Mouse (Mus musculus) intestine, embryonic 16.5 days (tissue): Measurements from ENCODE around the gene Smdt1. TPM values are rescaled to one million over a fixed set of nuclear protein-coding genes. Genes with fewer than 3 reads are reported as not detected.
A peak's percentile ranks its signal among the peaks of the same experiment; 100 is the strongest.
"Not testable (repeated sequence)": the region's sequence is repeated elsewhere in the genome, so short reads cannot be mapped to it uniquely, and the experiment has no call there.

ENCODE experiments used
- ATAC-seq: fragments of 200-750 bp; cut with Nextera tagmentation; 2 replicates; pipeline ENCODE4 v1.8.0; 2017; ENCODE audit warnings: moderate TSS enrichment, moderate library complexity
- H3K27ac ChIP-seq: fragments of 300-500 bp; sonication (generic); 2 replicates; pipeline ENCODE4 v1.5.1; 2014; ENCODE audit warnings: mild to moderate bottlenecking, low read length
- H3K27me3 ChIP-seq: fragments of 300-500 bp; sonication (generic); replicated peaks from 2 replicates; pipeline ENCODE4 v1.6.1; 2014; ENCODE audit warnings: low read length, control low read depth, mixed read lengths; ENCODE audit not compliant: control insufficient read depth, insufficient read depth
- H3K36me3 ChIP-seq: fragments of 300-500 bp; sonication (generic); 2 replicates; pipeline ENCODE4 v1.6.1; 2014; ENCODE audit warnings: low read length, control low read depth; ENCODE audit not compliant: control insufficient read depth, insufficient read depth
- H3K4me1 ChIP-seq: fragments of 300-500 bp; sonication (generic); 2 replicates; pipeline ENCODE4 v1.6.1; 2014; ENCODE audit warnings: low read length, control low read depth, mixed read lengths; ENCODE audit not compliant: control insufficient read depth, insufficient read depth
- H3K4me2 ChIP-seq: fragments of 300-500 bp; sonication (generic); 2 replicates; pipeline ENCODE4 v1.6.1; 2014; ENCODE audit warnings: low read depth, low read length, control low read depth
- H3K4me3 ChIP-seq: fragments of 300-500 bp; sonication (generic); 2 replicates; pipeline ENCODE4 v1.5.1; 2014; ENCODE audit warnings: mild to moderate bottlenecking, low read length
- H3K9ac ChIP-seq: fragments of 300-500 bp; sonication (generic); 2 replicates; pipeline ENCODE4 v1.6.1; 2014; ENCODE audit warnings: low read depth, low read length
- H3K9me3 ChIP-seq: fragments of 300-500 bp; sonication (generic); 2 replicates; pipeline ENCODE4 v1.6.1; 2016; ENCODE audit warnings: low read length, control low read depth; ENCODE audit not compliant: control insufficient read depth
- WGBS: fragments of 180-500 bp; shearing (Covaris S2); extraction: QIAGEN DNeasy Blood & Tissue Kit; methylation state at CpG from one replicate; pipeline ENCODE4 v1.1.7; 2014; 5-methylcytosine and 5-hydroxymethylcytosine counted together
- polyA plus RNA-seq: library from polyadenylated mRNA; unstranded; fragments of >200 nt; fragmentation: Nextera tagmentation; extraction: Ambion mirVana; gene quantifications from 2 replicates; pipeline ENCODE4 v1.2.1, GENCODE M21; 2015

The Smdt1 gene
- polyA plus RNA-seq, 1 experiment from 2014 or later, result 332 TPM

- Histone ChIP-seq H3K9me3 (no peaks in the 10 kb centered on the region), H3K36me3 (no peaks in the 10 kb centered on the region), H3K4me2 (no peak overlapping the region), H3K9ac (peak overlapping the region; percentile 55), H3K27ac (peak overlapping the region; percentile 31), H3K4me1 (peaks cover 20% of the 10 kb centered on the region; the same call in 1 of the 2 replicates), H3K4me3 (no peak overlapping the region), H3K27me3 (no peaks in the 10 kb centered on the region)
- no peak for ATAC-seq
- 49% methylated on average over 22 of the region's 22 CpGs for WGBS
Measured at GRCm38 (mm10) chr15:82358431-82359260, 19.9 kb downstream of the Smdt1 start.

- no peaks in the 10 kb centered on the region for H3K9me3 ChIP-seq
- H3K4me1 ChIP-seq, result peaks cover 17% of the 10 kb centered on the region; the same call in 1 of the 2 replicates
- H3K36me3 ChIP-seq, result no peaks in the 10 kb centered on the region
- no peaks in the 10 kb centered on the region for H3K27me3 ChIP-seq
- peak overlapping the region; percentile 79 for H3K27ac ChIP-seq
- peak; percentile 93 for ATAC-seq
- peak overlapping the region; percentile 21; the same call in 1 of the 2 replicates for H3K9ac ChIP-seq
- H3K4me2 ChIP-seq, result no peak overlapping the region
- 67% methylated on average over 11 of the region's 11 CpGs for WGBS
- H3K4me3 ChIP-seq, result no peak overlapping the region
Measured at GRCm38 (mm10) chr15:82361459-82362018, 22.8 kb downstream of the Smdt1 start.

GRCm38 (mm10) chr15:82362234-82362633, 23.5 kb downstream of the Smdt1 start:
- no peak overlapping the region for H3K4me2 ChIP-seq
- H3K4me1 ChIP-seq, result peaks cover 17% of the 10 kb centered on the region; the same call in 1 of the 2 replicates
- H3K4me3 ChIP-seq, result no peak overlapping the region
- no peaks in the 10 kb centered on the region for H3K36me3 ChIP-seq
- ATAC-seq, result no peak
- no peak overlapping the region for H3K9ac ChIP-seq
- H3K9me3 ChIP-seq, result no peaks in the 10 kb centered on the region
- whole genome bisulfite sequencing, result 88% methylated on average over 3 of the region's 4 CpGs
- no peak overlapping the region for H3K27ac ChIP-seq
- no peaks in the 10 kb centered on the region for H3K27me3 ChIP-seq

GRCm38 (mm10) chr15:82363801-82364200, 25.0 kb downstream of the Smdt1 start:
- H3K27ac ChIP-seq, H3K9ac ChIP-seq, H3K27me3 ChIP-seq, H3K36me3 ChIP-seq, H3K4me2 ChIP-seq, H3K4me3 ChIP-seq, H3K9me3 ChIP-seq, ATAC-seq: not testable (repeated sequence)
- peaks cover 11% of the 10 kb centered on the region; the same call in 1 of the 2 replicates for H3K4me1 ChIP-seq
- 86% methylated on average over 7 of the region's 12 CpGs for WGBS

GRCm38 (mm10) chr15:82364561-82364960, 25.8 kb downstream of the Smdt1 start:
- not testable (repeated sequence) for H3K4me1 ChIP-seq, H3K4me2 ChIP-seq, H3K27ac ChIP-seq, H3K4me3 ChIP-seq, H3K9ac ChIP-seq, H3K36me3 ChIP-seq, H3K27me3 ChIP-seq, H3K9me3 ChIP-seq, ATAC-seq
- 15% methylated on average over 6 of the region's 9 CpGs for WGBS

GRCm38 (mm10) chr15:82368146-82368545, 29.4 kb downstream of the Smdt1 start:
- Histone ChIP-seq H3K9me3 (no peaks in the 10 kb centered on the region), H3K27me3 (no peaks in the 10 kb centered on the region), H3K4me1 (no peaks in the 10 kb centered on the region), H3K4me3 (no peak overlapping the region), H3K9ac (no peak overlapping the region), H3K27ac (no peak overlapping the region), H3K4me2 (no peak overlapping the region), H3K36me3 (no peaks in the 10 kb centered on the region)
- 91% methylated on average over 4 of the region's 4 CpGs for WGBS
- no peak for ATAC-seq

GRCm38 (mm10) chr15:82368851-82369250, 30.1 kb downstream of the Smdt1 start:
- no peaks in the 10 kb centered on the region for H3K9me3 ChIP-seq
- no peak overlapping the region for H3K4me2 ChIP-seq
- no peak overlapping the region for H3K27ac ChIP-seq
- H3K4me3 ChIP-seq, result no peak overlapping the region
- H3K9ac ChIP-seq, result no peak overlapping the region
- 100% methylated on average over 1 of the region's 1 CpGs for WGBS
- ATAC-seq, result no peak
- H3K4me1 ChIP-seq, result no peaks in the 10 kb centered on the region
- no peaks in the 10 kb centered on the region for H3K36me3 ChIP-seq
- H3K27me3 ChIP-seq, result no peaks in the 10 kb centered on the region

- Histone ChIP-seq H3K36me3 (no peaks in the 10 kb centered on the region), H3K27me3 (no peaks in the 10 kb centered on the region), H3K4me3 (no peak overlapping the region), H3K9me3 (no peaks in the 10 kb centered on the region), H3K9ac (no peak overlapping the region), H3K4me2 (no peak overlapping the region), H3K27ac (no peak overlapping the region), H3K4me1 (0 out of 2 replicates have a peak, but pooled peaks cover 4% of the 10 kb centered on the region)
- no peak for ATAC-seq
- 86% methylated on average over 6 of the region's 6 CpGs for WGBS
Measured at GRCm38 (mm10) chr15:82372446-82372845, 33.7 kb downstream of the Smdt1 start.

GRCm38 (mm10) chr15:82372991-82373390, 34.2 kb downstream of the Smdt1 start:
- Histone ChIP-seq H3K27me3 (no peaks in the 10 kb centered on the region; the same call in 1 of the 2 replicates), H3K9me3 (no peaks in the 10 kb centered on the region), H3K4me1 (peaks cover 8% of the 10 kb centered on the region), H3K36me3 (no peaks in the 10 kb centered on the region), H3K27ac (no peak overlapping the region), H3K4me2 (no peak overlapping the region), H3K4me3 (no peak overlapping the region), H3K9ac (no peak overlapping the region)
- WGBS, result 84% methylated on average over 5 of the region's 5 CpGs
- no peak for ATAC-seq
